Mouse (Mus musculus) embryo, embryonic 11 days (tissue): ENCODE data around the gene Gm12166.
"Not testable (repeated sequence)": the region's sequence is repeated elsewhere in the genome, so short reads cannot be mapped to it uniquely, and the experiment has no call there.

Experiments used
- DNase-seq: peaks from one replicate; pipeline ENCODE4 v3.0.0-alpha.2; 2015

Gm12166 gene

DNA sequence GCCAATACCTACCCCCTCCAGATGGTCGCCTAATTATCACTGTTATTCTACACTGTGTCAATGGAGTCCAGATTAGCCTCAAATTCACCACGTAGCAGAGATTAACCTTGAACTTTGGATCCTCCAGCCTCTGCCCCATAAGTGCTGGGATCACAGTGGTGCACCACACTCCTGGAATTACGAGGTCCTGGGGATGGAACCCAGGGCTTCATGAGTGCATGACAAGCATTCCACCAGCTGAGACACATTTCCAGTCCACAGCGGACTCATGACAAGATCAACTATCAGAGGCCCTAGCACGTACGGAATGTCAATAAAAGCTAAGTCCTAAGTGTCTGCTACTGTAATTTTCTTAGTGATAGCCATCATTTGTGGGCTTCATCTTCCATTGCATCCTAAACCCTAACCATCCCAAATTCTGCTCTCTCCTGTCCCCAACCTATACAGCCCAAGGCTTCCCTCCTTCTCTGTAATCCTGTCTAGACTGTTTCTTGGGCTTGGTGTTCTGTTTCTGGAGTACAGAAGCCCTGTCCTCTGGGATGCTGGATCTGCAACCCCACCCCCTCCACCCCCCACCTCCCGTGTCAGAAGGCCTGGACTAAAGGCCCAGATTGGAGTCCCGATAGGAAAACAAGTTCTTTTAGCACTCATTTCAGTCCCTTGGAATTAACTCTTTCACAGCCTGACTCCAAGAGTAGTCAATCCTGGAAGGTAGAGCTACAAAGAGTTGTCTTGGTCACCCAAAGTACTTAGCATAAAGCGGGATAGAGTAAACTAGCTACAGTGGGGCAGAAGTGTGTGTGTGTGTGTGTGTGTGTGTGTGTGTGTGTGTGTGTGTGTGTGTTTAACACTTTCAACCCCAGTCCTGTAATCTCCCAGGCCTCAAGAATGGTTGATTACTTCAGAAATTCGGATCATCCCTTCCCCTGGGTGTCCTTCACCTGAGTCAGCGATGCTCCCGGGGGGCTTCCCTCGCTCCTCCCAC, 3.1 kb upstream of the Gm12166 start:
- DNase-seq, result peak; percentile 35

DNA sequence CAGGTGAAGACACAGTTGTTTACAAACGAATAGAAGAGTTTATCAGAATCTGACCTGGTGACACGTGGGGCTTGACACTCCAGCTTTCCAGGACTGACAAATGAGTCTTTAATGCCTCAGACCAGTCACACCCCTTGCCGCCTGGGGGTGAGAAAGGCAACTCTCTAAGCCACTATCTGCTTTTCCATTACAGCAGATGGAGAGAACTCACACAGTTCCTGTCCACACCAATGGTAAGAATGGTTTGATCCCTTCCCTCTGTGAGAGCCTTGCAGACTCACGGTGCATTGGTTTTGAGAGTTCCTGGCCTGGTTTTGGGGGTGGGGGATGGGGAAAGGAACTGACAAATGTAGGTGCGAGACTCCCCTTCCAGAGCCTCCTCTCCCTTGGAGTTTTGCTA, 2.2 kb upstream of the Gm12166 start:
- DNase-seq, result no peak

DNA sequence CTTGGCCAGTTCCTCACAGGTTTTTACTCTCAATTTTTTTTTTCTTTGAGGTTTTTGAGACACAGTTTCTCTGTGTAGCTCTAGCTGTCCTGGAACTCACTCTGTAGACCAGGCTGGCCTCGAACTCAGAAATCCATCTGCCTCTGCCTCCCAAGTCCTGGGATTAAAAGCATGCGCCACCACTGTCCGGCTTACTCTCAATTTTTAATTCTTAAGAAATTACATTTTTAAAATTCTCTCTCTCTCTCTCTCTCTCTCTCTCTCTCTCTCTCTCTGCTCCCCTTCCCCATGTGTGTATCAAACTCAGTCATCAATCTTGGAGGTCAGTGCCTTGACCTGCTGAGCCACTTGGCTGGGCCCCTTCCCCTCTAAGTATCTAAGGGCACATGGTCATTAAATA, 1.3 kb upstream of the Gm12166 start:
- DNase-seq, result not testable (repeated sequence)

DNA sequence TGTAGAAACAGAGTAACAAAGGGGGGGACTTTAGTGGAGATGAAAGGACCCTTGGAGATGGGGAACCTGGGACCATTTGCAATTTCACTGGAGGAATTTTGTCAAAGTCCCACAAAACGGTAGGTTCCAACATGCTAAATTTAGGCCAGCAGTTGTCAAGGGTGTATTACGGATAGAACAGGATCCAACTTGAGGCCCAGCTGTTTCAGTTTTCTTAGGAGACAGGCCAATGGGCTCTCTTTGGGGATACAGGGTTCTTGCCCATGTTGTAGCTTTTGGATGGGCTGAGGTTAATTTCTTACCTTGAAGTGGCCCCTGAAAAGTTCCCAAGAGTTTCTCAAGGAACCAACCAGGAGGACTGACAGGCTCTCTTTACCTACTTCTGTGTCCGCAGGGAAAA, 4.9 kb downstream of the Gm12166 start:
- no peak for DNase-seq

DNA sequence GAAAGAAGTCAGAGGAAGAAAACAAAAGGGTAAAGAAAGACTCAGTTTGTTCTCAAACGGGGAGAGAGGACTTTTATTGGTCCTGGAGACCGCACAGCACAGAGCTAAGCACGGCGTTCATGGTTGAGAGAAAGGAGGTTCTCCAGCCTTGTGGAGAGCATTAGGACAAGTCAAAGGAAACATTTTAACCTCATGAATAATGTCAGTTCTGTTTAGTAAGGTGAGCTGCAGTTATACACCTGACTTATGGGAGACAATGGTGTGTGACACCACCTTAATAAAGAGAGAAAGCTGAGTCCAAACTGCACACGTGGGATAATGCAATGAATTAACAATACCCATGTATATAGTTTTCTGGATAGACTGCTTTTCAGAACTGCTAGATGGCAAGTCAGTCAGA, 7.3 kb downstream of the Gm12166 start:
- DNase-seq, result no peak

DNA sequence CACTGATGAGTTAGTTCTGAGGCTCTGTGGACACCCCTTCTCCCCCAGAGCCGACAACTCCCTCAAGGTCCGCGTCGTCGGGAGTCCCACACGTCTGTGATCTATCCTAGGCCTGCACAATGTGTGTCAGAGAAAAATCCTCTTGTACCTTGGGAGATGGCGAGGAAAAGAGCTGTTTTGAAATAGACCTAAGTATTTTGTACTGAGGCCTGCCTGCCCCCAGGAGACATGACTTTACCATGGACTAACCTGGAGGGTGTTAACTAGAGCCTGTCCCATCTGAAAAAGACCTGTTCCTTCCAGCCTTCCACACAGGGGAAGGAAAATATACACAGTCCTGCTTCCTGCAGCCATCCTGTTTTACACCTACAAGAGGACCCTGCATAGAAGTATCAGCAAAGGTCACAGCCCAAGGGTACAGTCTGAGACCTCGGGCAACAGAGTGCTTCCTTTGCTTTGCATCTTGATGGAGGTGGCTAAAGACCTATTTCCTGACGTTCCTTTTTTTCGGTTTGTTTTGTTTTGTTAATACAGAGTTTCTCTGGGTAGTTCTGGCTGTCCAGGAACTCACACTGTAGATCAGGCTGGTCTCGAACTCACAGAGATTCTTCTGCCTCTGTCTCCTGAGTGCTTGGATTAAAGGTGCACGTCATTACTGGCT, 10.4 kb downstream of the Gm12166 start:
- no peak for DNase-seq

DNA sequence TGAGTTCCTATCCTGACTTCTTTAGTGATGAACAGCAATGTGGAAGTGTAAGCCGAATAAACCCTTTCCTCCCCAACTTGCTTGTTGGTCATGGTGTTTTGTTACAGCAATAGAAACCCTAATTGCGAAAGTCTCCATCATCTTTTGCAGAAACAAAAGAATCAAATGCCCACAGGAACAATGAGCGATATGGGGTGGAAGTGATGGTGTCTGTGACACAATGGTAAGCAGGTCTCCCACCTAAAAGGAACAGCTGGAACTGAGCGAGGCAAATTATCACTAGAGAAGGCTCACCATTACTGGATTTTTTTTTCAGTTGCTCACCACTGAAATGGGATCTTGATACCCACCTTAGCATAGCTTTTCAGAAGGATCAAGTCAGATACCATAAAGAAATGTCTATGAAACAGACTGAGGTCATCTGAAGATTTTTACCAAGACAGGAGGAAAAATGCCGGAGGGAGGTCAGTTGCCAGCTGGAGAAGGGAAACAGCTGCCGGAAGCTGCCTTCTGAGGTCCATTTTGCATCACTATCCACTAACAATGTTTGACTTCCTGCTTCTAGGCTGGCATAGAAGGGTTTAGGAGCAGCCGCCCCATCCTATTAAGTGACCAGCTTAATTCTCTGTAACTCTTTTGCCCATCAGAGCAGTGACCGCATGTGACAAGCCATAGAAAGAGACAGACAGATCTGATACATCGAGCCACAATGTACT, 11.1 kb downstream of the Gm12166 start:
- DNase-seq, result no peak

DNA sequence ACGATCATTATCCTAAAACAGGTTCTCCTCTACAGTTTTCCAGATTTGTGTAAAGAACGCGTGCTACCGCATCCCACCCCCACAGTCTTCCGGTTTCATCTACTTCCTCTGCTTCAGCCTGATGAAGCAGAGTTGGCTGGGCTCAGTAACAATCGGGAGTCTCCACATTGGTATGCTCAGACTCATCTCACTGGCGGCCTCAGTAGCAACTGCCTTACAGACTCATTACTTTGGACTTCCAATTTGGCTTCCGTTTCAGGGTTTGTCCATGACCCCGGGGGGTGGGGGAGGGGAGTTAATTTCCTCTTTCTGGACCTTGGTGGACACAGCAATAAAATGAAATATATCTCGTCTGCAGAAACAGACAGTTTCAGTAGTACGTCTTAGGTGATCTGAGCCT, 12.8 kb downstream of the Gm12166 start:
- peak; percentile 32 for DNase-seq

DNA sequence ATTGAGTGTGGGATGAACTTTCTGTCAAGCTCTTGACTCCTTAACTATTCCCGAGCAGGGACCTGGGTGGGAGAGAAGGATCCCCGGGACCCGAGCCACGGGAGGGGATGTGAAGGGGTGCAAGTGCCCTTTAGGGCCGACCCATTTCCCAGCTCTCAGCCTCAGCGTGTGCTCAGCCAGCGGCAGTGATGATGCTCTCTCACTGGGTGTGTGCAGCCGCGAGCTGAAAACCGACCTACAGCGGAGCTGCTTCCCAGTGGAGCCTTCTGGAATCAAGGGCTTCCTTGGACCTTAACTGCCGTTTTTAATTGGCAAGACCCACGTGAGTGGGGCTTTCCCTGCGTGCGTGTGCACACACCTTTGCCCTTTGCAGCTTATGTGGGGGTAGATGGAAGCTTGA, 13.2 kb downstream of the Gm12166 start:
- DNase-seq, result no peak

DNA sequence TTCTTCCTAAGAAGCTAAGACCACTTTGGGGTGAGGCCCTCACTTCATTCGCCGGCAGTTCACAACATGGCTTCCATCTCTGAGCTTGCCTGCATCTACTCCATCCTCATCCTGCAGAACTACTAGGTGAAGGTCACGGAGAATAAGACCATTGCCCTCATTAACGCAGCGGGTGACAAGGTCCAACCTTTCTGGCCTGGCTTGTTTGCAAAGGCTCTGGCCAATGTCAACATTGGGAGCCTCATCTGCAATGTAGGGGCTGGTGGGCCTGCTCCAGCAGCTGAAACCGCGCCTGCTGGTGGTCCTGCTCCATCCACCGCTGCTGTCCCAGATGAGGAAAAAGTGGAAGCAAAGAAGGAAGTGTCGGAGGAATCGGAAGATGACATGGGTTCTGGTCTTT, 15.7 kb downstream of the Gm12166 start:
- DNase-seq, result no peak

DNA sequence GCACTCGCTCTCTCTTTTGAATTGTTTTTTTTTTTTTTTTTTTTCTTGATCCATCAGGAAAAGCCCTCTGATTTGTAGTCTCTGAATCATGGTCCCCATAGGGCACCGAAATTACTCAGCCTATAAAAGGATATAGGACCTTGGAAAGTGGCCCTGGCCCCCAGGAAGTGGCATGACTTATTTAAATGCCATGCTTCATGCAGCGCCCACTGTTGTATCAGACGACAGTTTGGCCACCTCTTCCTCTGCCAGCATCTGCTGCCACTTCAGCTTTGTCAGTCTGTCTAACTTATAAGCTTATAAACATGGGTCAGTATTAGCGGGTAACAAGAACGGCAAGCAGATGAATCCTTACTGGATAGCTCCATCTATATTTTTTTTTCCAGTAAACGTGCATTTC, 19.2 kb downstream of the Gm12166 start:
- DNase-seq, result no peak

DNA sequence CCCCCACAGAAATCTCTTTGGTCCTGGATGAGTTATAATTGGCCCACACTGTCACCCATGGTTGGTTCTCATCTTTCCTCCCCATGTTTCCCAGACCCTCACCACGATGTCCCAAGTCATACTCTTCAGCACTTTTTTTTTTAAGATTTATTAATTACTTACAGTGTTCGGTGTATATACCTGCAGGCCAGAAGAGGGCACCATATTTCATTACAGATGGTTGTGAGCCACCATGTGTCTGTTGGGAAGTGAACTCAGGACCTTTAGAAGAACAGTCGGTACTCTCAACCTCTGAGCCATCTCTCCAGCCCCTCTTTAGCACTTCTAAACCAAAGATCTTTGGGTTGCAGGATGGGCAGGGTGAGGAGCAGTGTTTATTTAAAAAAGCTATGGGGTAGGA, 20.7 kb downstream of the Gm12166 start:
- DNase-seq, result no peak

DNA sequence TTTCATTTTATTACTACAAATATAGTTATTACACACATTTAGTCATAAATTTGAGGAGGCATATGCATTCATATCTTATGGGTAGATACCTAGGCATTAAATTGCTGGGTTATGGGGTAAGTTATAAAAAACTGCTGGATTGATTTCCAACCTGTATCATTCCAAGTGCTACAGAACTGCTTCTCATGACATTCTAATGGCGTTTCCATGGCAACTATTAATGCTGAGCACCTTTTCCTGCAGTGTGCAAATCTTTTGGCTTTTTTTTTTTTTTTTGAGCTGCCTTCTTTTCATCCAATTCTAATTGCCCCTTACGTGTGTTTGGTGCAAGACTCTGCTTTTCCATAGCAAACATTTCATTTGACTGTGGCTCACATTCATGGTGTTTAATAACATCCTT, 22.1 kb downstream of the Gm12166 start:
- DNase-seq, result no peak

DNA sequence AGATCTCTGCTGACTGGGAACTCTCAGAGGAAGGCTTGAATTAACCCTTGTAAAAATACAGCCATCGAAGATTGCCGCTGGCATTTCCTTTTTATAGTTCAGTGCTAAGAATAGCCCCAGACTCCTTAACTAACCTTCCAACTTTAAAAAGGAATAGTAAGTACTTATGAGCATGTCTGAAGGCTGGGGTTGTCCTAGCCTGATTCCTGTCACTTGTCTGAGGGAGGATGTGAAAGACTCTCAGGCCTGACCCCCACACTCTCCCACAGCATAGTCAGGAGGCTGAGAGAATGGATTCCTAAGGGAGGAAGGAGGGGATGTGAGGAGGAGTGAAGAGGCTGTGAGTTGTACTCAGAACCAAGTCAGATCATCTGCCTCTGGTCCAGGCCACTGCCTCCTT, 22.6 kb downstream of the Gm12166 start:
- DNase-seq, result no peak

DNA sequence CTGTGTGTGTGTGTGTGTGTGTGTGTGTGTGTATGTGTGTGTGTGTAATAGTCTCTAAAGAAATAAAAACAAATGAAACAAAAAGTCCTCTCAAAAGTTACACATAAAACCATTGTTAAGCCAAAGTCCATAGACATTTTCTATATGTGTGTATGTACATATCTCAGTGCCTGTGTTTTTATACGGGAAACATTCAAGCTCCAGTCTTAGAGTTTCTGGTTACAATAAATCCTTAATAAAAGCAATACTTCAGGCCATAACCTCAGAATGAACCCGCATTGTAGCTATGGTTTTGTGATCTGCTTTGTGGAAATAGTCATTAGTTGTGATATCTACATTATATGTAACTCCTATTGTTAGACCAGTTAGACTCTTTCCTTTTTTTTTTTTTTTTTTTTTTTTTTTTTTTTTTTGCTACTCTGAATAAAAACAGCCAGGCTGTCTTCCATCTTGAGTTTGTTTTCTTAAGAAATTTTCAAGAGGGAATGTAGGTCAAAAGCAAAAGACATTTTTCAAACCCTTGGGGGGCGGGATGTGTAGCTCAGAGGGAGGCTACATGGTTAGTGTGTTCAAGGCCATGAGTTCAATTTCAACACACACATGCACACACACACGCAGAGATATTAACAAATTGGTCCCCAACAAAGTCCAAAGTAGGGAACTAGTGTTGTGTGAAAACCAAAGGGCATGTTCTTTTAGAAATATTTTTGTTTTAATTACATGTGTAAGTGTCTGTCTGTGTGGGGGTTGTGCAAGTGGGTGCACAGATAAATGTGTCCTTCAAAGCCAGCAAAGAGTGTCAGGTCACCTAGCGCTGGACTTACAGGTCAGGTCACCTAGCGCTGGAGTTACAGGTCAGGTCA, 23.9 kb downstream of the Gm12166 start:
- DNase-seq, result no peak

DNA sequence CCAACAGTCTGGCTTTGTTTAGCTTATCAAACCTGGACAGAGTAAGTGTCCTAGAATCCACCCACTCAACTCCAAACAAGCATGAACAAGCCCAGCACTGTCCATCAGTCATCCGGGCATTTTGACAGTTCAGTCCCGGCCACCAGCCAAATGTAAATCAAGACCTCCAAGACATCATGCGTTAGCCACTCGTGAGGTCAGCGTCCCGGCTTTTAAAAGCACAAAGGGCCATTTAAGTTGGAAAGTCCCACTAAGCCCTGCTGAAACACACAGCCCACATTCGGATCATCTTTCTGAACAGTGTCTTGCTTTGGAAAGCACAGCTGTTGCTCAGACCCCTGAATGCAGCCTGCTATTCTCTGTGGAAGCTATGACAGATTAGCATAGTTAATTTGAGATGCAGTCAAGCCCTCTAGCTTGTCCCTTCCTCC, 26.1 kb downstream of the Gm12166 start:
- DNase-seq, result peak; percentile 43

DNA sequence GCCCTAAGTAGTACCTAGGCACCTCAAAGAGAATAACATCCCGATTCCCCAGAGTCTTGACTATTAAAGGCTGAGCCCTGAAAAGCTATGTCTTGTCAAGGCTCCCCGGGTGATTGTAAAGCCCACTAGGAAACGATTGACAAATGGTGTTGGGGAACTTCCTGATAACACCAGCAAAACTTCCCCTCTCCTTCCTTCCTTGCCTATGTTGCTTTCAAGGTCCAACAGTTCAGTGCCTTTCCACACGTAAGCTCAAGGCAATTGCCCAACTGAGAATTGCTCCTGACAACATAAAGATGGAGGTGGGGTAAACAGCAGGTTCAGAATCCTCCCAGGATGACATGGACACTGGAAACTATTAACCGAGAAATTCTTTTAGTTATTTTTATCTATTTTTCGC, 29.1 kb downstream of the Gm12166 start:
- no peak for DNase-seq

DNA sequence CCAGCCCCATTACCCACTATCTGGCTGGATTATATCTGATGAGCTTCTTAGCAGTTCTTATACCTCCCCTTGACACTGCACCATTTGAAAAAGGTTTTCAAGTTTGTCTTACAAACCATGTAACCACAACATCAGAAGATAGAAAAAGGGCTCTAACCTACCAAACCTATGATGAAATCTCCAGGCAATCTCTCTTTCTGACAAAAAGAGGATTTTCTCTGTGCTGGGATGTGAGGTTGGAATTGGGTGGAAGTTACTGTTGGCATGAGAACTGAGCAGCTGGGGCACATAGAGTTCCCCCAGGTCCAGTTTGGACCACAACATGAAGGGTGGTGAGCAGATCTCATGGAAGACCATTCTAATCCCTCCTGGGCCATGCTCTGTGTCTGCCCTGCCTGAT, 30.3 kb downstream of the Gm12166 start:
- no peak for DNase-seq

DNA sequence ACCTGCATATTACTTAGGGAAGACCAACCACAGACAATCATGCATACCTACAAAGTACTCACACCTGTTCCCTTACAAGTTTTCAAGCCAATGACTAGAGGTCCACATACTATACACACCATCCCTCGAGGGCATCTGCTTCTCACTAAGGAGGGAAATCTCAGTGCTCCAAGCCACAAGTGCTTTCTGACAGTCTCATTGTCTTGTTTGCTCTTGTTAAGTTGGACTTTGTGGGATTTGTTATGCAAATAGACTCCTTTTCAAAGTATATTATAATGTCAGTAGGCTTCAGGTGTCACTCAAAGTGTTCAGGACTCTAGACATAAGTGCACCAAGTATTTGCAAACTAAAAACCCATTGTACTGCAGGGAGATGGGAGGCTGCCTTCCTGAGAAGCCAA, 31.9 kb downstream of the Gm12166 start:
- DNase-seq, result no peak

DNA sequence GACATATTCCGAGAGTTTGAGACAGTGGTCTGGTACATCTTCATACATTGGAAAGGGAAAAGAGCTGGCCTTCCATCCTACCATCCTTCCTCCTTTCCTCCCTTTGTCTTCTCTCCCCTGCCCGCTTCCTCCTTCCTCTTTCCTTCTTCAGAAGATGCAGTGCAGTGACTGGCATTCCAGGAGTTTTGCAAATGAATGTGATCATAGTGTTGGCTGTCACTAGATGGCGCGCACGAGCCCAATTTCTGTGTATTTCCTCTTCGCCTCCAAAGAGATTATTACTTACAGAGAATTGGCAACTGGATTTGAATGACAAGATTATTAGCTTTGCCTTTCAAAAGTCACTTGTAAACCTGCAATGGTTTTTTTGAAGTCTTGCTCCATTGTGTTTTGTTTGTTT, 36.1 kb downstream of the Gm12166 start:
- peak; percentile 86 for DNase-seq
